Mouse (Mus musculus) lung, adult 10 weeks (tissue): ENCODE results near the gene Lsm7. TPM values are rescaled to one million over a fixed set of nuclear protein-coding genes. Genes with fewer than 3 reads are reported as not detected.

Source experiments
- polyA plus RNA-seq: library from polyadenylated mRNA; stranded (reverse); fragments of 350-450 nt; fragmentation: Illumina TruSeq; extraction: RNeasy Lipid Tissue Mini Kit (QIAGEN cat#74804); gene quantifications from one replicate; pipeline ENCODE4 v1.2.3, GENCODE M21; 2014; ENCODE audit warnings: low read depth, low replicate concordance; ENCODE audit not compliant: insufficient read depth

Lsm7 gene
- polyA plus RNA-seq = 119 TPM

GRCm38 (mm10) chr10:80854913-80855748 lies at the start of gene Lsm7, which contains the start of gene Sppl2b:
TSS of gene Lsm7 (minus strand) at chr10:80855209.
TSS of gene Sppl2b (plus strand) at chr10:80855275.

GRCm38 (mm10) chr10:80900318-80901247 lies 45.6 kb upstream of the Lsm7 start, which contains the start of gene Timm13:
TSS of gene Timm13 (minus strand) at chr10:80900969.

GRCm38 (mm10) chr10:80871581-80871980 lies 16.6 kb upstream of the Lsm7 start, which contains the start of gene Tmprss9:
TSS of gene Tmprss9 (plus strand) at chr10:80871848.

GRCm38 (mm10) chr10:80843931-80844547 lies 11.0 kb downstream of the Lsm7 start, which contains the start of gene Lingo3:
TSS of gene Lingo3 (minus strand) at chr10:80844039.

GRCm38 (mm10) chr10:80826151-80827062 lies 28.6 kb downstream of the Lsm7 start, which contains the start of gene Oaz1:
TSS of gene Oaz1 (plus strand) at chr10:80826656.

GRCm38 (mm10) chr10:80813366-80813765 lies 41.6 kb downstream of the Lsm7 start, which contains the start of gene Jsrp1:
TSS of gene Jsrp1 (minus strand) at chr10:80813498.

GRCm38 (mm10) chr10:80804916-80805315 lies 50.1 kb downstream of the Lsm7 start, which contains the start of gene Amh:
TSS of gene Amh (plus strand) at chr10:80805243.

Other genes starting within 250 kb of the Lsm7 start
- 0.44 TPM for gene Gm49322, start 249.2 kb downstream of the Lsm7 start, polyA plus RNA-seq
- gene Csnk1g2, start 232.4 kb downstream of the Lsm7 start, polyA plus RNA-seq = 98.5 TPM
- 24.0 TPM for gene Btbd2, start 198.1 kb downstream of the Lsm7 start, polyA plus RNA-seq
- 80.0 TPM for gene Mknk2, start 177.1 kb downstream of the Lsm7 start, polyA plus RNA-seq
- 23.9 TPM for gene Mob3a, start 153.2 kb downstream of the Lsm7 start, polyA plus RNA-seq
- gene Izumo4, start 153.0 kb downstream of the Lsm7 start, polyA plus RNA-seq = 26.3 TPM
- gene Ap3d1, start 112.9 kb downstream of the Lsm7 start, polyA plus RNA-seq = 26.6 TPM
- gene Dot1l, start 100.0 kb downstream of the Lsm7 start, polyA plus RNA-seq = 6.0 TPM
- gene Sf3a2, start 57.0 kb downstream of the Lsm7 start, polyA plus RNA-seq = 19.4 TPM
- gene Plekhj1, start 56.6 kb downstream of the Lsm7 start, polyA plus RNA-seq = 47.8 TPM
- 0.19 TPM for gene Amh, start 50.0 kb downstream of the Lsm7 start, polyA plus RNA-seq
- not detected for gene Jsrp1, start 41.7 kb downstream of the Lsm7 start, polyA plus RNA-seq
- gene Oaz1, start 28.6 kb downstream of the Lsm7 start, polyA plus RNA-seq = 1,024 TPM
- gene Lingo3, start 11.2 kb downstream of the Lsm7 start, polyA plus RNA-seq = not detected
- 9.4 TPM for gene Sppl2b, start 66 bp upstream of the Lsm7 start, polyA plus RNA-seq
- gene Tmprss9, start 16.6 kb upstream of the Lsm7 start, polyA plus RNA-seq = not detected
- gene Timm13, start 45.8 kb upstream of the Lsm7 start, polyA plus RNA-seq = 173 TPM
- 5.4 TPM for gene Lmnb2, start 63.0 kb upstream of the Lsm7 start, polyA plus RNA-seq
- 63.5 TPM for gene Gadd45b, start 74.9 kb upstream of the Lsm7 start, polyA plus RNA-seq
- 1.2 TPM for gene Gng7, start 159.7 kb upstream of the Lsm7 start, polyA plus RNA-seq
- gene Diras1, start 170.5 kb upstream of the Lsm7 start, polyA plus RNA-seq = not detected
- 15.7 TPM for gene Slc39a3, start 182.2 kb upstream of the Lsm7 start, polyA plus RNA-seq
- 57.6 TPM for gene Sgta, start 205.0 kb upstream of the Lsm7 start, polyA plus RNA-seq
- gene Thop1, start 214.8 kb upstream of the Lsm7 start, polyA plus RNA-seq = 9.9 TPM
- 0.13 TPM for gene Creb3l3, start 243.7 kb upstream of the Lsm7 start, polyA plus RNA-seq